36 mouse cellular contexts compared by ENCODE assay signal in genomic region chr16:5035591-5035990, GRCm38 (mm10). TPM values are rescaled to one million over a fixed set of nuclear protein-coding genes. Genes with fewer than 3 reads are reported as not detected.
"Had no signal": no experiment of that assay in that cellular context is flagged by ENCODE, and none has a peak within 500 bp of the region (broad histone marks: within the 10 kb centered on the region; RNA-seq: fewer than 3 reads in every experiment).

No protein-coding gene starts in this region.

- DNase-seq: gastrocnemius, postnatal 14 days; gastrocnemius, postnatal 36 days; heart, adult 11 months; heart, adult 2 months; heart, postnatal 14 days; heart, postnatal 36 days; kidney, adult 8-10 months; kidney, postnatal 10 days; kidney, postnatal 25 days; kidney, postnatal 4 days; liver; liver, embryonic 13.5 days; liver, postnatal 0 days had no signal

- H3K4me3 ChIP-seq: heart, adult 2 months; heart, embryonic 13.5 days; heart, embryonic 15.5 days; hindbrain, embryonic 10.5 days; hindbrain, embryonic 12.5 days; intestine, embryonic 15.5 days; layer of hippocampus, adult 2 months; left cerebral cortex, adult 2 months; limb, embryonic 10.5 days; limb, embryonic 12.5 days; liver, embryonic 13.5 days; liver, embryonic 15.5 days had no signal

- ATAC-seq: hindbrain, embryonic 16.5 days; inflammation-experienced regulatory T-cells, adult 6 months; intestine, embryonic 15.5 days; intestine, postnatal 0 days; liver, postnatal 0 days had no signal

- H3K27ac ChIP-seq: heart, embryonic 13.5 days; heart, embryonic 15.5 days; hindbrain, embryonic 10.5 days; hindbrain, embryonic 12.5 days; hindbrain, embryonic 14.5 days; intestine, embryonic 15.5 days; layer of hippocampus, adult 2 months; left cerebral cortex, adult 2 months; limb, embryonic 10.5 days; limb, embryonic 12.5 days; liver, embryonic 13.5 days; liver, embryonic 15.5 days had no signal

- H3K27me3 ChIP-seq: heart, embryonic 13.5 days; heart, embryonic 15.5 days; hindbrain, embryonic 12.5 days; intestine, embryonic 15.5 days; limb, embryonic 12.5 days; liver, embryonic 13.5 days; liver, embryonic 15.5 days had no signal

- H3K4me1 ChIP-seq: heart, embryonic 13.5 days; heart, embryonic 15.5 days; hindbrain, embryonic 10.5 days; hindbrain, embryonic 12.5 days; intestine, embryonic 15.5 days; limb, embryonic 10.5 days; limb, embryonic 12.5 days; liver, embryonic 13.5 days; liver, embryonic 15.5 days had no signal

RNA-seq across cellular contexts. Expression of gene Smim22, which starts 28.5 kb away (rescaled TPM):
- total RNA-seq: gastrocnemius, adult 8-10 months; gastrocnemius, postnatal 14 days; gastrocnemius, postnatal 36 days; heart, adult 2 months; heart, postnatal 14 days; heart, postnatal 36 days; layer of hippocampus, adult 2 months; layer of hippocampus, postnatal 10 days; layer of hippocampus, postnatal 25 days; left cerebral cortex, adult 2 months; left cerebral cortex, postnatal 14 days; left cerebral cortex, postnatal 36 days had no signal
- polyA plus RNA-seq: inflammation-experienced regulatory T-cells, adult 6 months had no signal

RNA-seq across cellular contexts. Expression of gene Sept12, which starts 37.9 kb away (rescaled TPM):
- total RNA-seq: gastrocnemius, adult 8-10 months; gastrocnemius, postnatal 14 days; gastrocnemius, postnatal 36 days; heart, adult 2 months; heart, postnatal 14 days; heart, postnatal 36 days; layer of hippocampus, adult 2 months; layer of hippocampus, postnatal 10 days; layer of hippocampus, postnatal 25 days; left cerebral cortex, adult 2 months; left cerebral cortex, postnatal 14 days; left cerebral cortex, postnatal 36 days had no signal
- polyA plus RNA-seq: heart, embryonic 11.5 days; heart, embryonic 13.5 days; heart, embryonic 15.5 days; heart, postnatal 0 days; hindbrain, embryonic 12.5 days; hindbrain, embryonic 14.5 days; hindbrain, embryonic 16.5 days; inflammation-experienced regulatory T-cells, adult 6 months; intestine, embryonic 15.5 days; intestine, postnatal 0 days; kidney, embryonic 16.5 days; limb, embryonic 10.5 days; liver, embryonic 11.5 days; liver, embryonic 13.5 days; liver, embryonic 15.5 days; liver, postnatal 0 days had no signal
